Mouse (Mus musculus): ENCODE data around the gene Anapc11. TPM values are rescaled to one million over a fixed set of nuclear protein-coding genes. Genes with fewer than 3 reads are reported as not detected.
"Not testable (repeated sequence)": the region's sequence is repeated elsewhere in the genome, so short reads cannot be mapped to it uniquely, and the experiment has no call there.

Gene Anapc11
- total RNA-seq, 2 experiments from 2014 or later, result 45.3 to 58.5 TPM

DNA sequence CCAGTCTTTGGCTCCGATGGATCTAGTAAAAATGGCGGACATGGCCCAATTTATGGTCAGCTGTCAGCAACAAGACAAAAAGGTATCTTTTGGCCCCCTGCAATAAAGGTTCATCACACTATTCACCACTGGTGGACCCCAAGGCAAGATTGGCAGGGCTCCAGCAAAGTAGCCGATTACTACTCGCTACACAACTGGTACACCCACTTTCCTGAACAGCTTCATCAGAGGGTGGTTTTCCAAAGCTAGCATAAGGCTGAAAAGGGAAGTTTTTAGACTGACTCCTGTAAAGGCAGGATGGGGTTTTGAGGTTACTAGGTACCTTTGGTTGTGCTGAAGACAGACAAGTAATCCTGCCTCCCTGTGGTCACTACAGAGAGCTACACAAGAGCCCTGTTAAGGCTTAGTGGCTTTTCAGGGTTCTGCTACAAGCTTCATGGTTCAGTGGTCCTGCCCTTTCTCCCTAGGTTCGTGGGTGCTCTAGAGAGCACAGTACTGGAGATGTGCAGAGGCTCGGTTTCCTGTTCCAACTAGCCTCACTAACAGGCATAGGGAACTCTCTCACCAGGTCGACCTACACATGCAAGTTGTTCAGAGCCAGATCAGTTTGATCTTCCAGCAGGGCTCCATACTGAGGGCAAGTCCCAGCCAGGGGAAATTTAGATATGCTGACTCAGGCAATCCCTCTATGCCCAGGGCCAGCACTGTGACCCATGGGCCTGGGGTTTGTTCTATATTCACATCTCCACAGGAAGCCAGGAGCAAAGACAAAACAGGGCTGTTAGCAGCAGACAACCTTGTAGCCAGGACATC, 20.8 kb upstream of the Anapc11 start:
- no peak for DNase-seq
- intact Hi-C loops (cut with DNase I), result loop anchor here (2.0 to 5.0 kb wide), 3 partner anchors 35 to 63 kb away; no protein-coding TSS in a partner anchor
- peak overlapping the region; percentile 99 for H3K27ac ChIP-seq
- H3K4me3 ChIP-seq, result no peak overlapping the region
- TF ChIP-seq CTCF (IDR thresholded peaks at IDR 0.05), result peak; percentile 61

DNA sequence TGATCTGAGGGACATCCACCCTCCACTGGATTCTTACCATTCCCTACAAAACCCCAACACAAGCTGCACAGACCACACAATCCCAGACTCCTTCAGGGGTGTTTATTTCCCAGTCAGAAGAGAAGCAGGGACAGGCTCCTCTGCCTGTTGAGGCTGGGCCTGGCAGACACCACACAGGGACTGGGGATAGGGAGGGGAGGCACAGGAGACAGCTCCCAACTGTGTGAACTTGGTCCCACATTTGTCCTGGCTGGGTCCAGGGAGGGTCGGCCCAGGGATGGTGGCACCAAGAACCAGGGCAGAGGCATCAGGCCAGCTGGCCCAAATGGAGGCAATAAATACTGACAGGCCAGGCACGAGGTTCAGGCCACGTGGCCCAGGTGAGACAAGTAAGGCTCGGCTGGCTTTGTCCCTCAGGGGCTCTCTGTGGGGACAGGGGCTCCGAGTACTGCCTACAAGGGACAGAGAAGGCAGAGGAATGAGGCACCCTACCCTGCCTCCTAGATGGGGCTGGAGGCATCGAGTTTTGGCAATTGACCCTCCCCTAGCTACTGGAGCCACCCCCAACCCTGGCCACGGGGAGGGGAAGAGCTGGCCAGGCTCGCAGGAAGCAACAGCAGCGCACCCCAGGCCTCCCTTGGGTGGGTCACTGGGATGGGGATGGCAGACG, 20.1 kb upstream of the Anapc11 start:
- peak; percentile 61 for DNase-seq
- intact Hi-C loops (cut with DNase I), result loop anchor here (2.0 to 5.0 kb wide), 3 partner anchors 34 to 63 kb away; no protein-coding TSS in a partner anchor
- TF ChIP-seq CTCF (IDR thresholded peaks at IDR 0.05), result no peak
- Histone ChIP-seq H3K27ac (peak overlapping the region; percentile 99), H3K4me3 (peak overlapping the region; percentile 21; the same call in 1 of the 2 replicates)

DNA sequence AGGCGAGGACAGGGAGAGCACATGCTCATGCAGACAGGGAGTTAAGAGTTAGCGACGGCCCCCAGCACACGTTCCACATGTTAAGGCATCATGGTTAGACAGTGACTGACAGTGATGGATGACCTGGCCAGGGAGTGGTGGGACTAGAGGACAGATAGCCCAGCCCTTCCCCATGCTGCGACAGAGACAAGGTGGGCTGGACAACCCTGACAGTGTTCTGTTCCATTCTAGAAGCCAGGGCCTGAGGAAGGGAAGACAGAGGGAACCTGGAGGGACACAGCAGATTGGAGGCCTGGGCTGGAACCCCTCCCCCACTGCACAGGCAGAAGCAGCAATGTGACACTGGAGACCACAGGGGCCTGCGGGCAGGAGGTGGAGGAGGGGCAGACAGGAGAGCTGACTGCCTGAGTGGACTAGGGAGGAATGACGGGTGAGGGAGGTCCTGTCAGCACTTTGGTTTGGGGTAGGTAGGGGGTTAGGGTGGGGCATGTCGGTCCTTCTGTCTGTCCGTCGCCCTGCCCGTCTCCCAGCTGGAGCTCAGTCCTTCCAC, 19.5 kb upstream of the Anapc11 start:
- intact Hi-C loops (cut with DNase I), result loop anchor here (2.0 to 5.0 kb wide), 3 partner anchors 34 to 64 kb away; no protein-coding TSS in a partner anchor
- no peak for TF ChIP-seq CTCF (IDR thresholded peaks at IDR 0.05)
- Histone ChIP-seq H3K4me3 (peak overlapping the region; percentile 89; the same call in 1 of the 2 replicates), H3K27ac (peak overlapping the region; percentile 99)
- no peak for DNase-seq

DNA sequence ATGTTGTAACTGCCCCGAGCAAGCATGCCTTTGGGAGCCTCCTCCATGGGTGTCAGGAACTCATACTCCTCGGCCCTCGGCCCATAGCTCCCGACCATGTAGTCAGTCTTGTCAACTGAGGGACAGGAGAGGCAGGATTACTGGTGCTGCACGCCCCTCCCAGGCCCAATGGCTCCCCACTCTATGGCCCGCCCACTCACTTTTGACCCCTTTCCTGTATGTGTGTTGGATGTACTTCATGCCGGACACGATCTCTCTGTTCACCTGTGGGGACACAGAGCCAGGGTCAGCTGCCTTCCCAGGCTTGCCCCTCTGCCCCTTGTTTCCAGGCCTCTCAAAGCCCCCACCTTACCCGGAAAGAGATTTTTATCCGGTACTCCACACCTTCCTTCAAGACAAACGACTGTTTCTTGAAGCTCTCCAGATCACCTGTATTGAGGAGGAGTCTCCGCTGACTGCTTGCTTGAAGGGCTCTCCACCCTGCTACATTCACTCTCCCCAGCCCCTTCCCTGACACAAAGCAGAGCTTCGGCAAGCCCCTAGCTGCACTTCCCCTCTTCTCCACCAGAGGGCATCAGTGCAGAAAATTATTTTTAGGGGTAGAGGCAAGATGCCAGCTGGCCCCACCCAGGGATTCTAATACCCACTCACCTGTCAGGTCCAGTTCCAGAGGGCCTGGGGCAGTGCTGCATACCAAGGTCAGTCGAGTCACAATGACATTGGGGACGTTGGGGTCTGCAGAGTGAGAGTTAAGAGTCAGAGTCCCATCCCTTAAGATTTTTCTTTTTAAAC, 18.7 kb upstream of the Anapc11 start:
- intact Hi-C loops (cut with DNase I), result loop anchor here (2.0 to 5.0 kb wide), 3 partner anchors 33 to 65 kb away; no protein-coding TSS in a partner anchor
- Histone ChIP-seq H3K27ac (peak overlapping the region; percentile 99), H3K4me3 (peak overlapping the region; percentile 89)
- TF ChIP-seq CTCF (IDR thresholded peaks at IDR 0.05), result peak; percentile 99
- peak; percentile 83 for DNase-seq

DNA sequence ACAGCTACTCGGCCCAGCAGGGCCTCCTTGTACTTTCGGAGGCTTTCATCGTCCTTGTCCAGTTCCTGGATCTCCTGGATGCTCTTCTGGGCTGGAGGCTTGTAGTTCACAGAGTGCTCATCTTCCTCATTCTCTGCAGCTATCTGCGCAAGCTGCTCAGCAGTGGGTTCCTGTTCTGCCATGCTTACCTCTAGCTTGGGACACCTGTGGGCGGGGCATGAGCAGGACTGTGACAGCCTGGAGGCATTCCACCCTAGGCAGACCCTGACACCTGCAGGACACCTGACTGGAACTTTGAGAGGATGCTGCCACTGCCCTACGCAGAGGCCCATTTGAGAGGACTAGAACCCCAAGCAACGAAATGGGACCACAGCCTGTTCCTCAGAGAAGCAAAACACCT, 18.0 kb upstream of the Anapc11 start:
- intact Hi-C loops (cut with DNase I), result no loop called here
- peak; percentile 18 for DNase-seq
- no peak for TF ChIP-seq CTCF (IDR thresholded peaks at IDR 0.05)
- Histone ChIP-seq H3K27ac (peak overlapping the region; percentile 99), H3K4me3 (peak overlapping the region; percentile 89)

DNA sequence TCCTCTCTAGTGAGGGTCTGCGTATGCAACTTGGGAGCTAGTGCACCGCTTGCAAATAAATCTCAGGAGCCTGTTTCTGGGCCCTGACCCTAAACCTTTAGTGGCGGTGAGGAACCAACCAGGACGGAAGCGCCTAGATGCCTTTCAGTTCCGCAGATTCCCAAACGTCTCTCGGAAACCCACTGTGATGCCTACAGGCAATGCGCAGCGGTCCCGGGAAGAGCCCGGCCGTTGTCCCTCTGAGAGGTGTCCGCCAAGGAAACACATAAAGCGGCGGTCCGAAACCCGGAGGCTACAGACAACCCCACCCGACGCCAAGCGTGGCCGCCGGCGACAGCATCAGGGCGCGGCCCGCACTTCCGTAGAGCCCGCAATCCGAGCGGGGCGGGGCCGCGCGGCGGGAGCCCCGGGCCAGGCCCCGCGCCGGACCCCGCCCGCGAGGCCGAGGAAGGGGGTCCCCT, 17.3 kb upstream of the Anapc11 start:
- Histone ChIP-seq H3K4me3 (peak overlapping the region; percentile 89), H3K27ac (peak overlapping the region; percentile 99)
- TF ChIP-seq CTCF (IDR thresholded peaks at IDR 0.05), result no peak
- DNase-seq, result peak; percentile 65
- intact Hi-C loops (cut with DNase I), result no loop called here

DNA sequence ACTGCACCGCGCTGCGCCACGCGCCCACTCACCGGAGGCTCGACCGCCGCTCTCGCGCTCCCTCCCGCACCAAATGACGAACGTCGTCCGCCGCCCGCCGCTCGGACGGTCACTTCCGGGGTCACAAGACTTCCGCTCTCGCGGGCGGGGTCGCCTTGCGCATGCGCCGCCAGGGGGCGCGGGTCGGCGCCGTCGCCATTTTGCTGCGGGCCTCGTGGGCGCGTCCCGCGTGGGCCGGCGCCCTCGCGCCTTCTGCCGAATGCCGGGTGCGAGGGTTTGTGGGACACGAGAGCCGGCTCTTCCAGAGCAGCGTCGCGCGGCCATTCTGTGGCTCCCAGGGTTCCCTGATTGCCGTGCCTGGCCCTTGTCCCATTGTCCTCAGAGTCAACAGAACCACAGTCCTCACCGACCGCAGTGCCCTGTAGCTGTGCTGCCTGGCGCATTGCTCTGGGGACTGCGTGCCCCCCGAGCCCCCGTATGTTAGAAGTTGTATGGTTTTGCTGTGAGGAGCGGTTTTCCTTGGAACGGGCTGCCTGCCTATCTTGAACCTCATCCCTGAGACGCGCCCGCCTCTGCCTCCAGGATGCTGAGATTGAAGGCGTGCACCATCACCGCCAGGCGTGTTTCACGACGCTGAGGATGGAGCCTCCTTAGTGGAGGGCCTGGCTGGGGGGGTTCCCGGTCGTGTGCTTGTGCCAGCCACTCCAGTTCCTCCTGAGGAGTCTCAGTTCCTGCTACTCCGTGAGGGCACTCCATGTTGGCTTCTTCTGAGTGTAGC, 16.5 kb upstream of the Anapc11 start, which contains the start of gene Arhgdia:
Gene Arhgdia (minus strand): TSS at position 135 of the 778 bp plus-strand sequence.
- peak; percentile 95 for DNase-seq
- intact Hi-C loops (cut with DNase I), result loop anchor here (1.0 kb wide), 1 partner anchor 16 kb away; no protein-coding TSS in a partner anchor
- TF ChIP-seq CTCF (IDR thresholded peaks at IDR 0.05), result peak; percentile 64
- Histone ChIP-seq H3K27ac (peak within 1 kb of the TSS; percentile 99), H3K4me3 (peak within 1 kb of the TSS; percentile 89)

DNA sequence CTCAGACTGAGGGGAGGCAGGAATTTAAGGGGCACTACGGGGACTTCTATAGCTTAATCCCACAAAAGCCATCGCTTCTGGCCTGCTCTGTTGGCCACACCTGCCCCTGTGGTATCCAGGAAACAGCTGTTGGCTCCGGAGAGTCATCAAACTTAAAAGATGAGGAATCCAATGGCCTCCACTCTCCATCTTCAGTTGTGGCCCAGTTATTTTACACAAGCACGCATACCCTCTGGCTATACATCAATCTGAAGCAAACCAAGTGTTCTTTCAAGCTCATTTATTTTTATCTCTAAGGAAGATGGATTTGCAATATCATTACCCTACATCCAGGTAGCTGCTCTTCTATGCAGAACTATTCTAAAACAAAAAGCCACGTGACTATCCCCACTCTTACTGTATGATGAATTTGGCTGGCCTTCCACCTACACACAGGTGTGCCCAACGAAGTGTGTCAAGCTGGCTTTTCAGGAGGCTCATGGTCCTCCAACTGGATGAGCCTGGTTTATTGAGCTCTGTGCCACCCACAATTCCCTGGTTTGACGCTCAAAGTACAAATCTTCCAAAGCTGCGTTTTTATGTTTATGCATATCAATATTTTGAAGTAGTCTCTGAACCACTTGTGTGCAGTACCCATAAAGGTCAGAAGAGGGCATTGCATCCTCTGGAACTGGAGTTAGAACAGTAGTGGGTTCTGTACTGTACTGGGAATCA, 15.8 kb upstream of the Anapc11 start:
- Histone ChIP-seq H3K4me3 (peak overlapping the region; percentile 89), H3K27ac (peak overlapping the region; percentile 99)
- DNase-seq, result no peak
- TF ChIP-seq CTCF (IDR thresholded peaks at IDR 0.05), result peak; percentile 62
- intact Hi-C loops (cut with DNase I), result loop anchor here (1.0 kb wide), 1 partner anchor 15 kb away; no protein-coding TSS in a partner anchor

DNA sequence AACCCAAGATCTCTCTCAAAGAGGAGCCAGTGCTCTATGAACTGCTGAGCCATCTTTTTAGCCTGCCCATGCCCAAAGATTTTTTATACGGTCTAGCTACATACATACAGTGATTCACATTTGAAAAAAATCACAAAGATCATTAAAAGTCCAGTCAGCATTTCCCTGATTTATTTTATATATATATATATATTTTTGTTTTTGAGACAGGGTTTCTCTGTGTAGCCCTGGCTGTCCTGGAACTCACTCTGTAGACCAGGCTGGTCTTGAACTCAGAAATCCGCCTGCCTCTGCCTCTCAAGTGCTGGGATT, 15.3 kb upstream of the Anapc11 start:
- H3K4me3 ChIP-seq, H3K27ac ChIP-seq, DNase-seq: not testable (repeated sequence)
- intact Hi-C loops (cut with DNase I), result loop anchor here (1.0 kb wide), 1 partner anchor 14 kb away; no protein-coding TSS in a partner anchor

DNA sequence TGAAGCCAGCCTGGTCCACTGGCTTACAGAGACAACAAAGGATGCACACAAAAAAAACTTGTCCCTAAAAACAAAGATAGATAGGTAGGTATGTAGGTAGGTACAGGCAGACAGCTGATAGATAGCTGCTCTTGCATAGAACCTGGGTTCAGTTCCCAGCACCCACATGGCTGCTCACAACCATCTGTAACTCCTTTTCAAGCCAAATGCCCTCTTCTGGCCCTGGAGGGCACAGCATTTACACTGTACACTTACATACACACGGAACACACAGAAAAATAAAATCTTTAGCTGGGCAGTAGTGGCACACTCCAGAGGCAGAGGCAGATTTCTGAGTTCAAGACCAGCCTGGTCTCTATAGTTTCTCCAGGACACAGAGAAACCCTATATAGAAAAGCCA, 14.3 kb upstream of the Anapc11 start:
- Histone ChIP-seq H3K4me3 (no peak overlapping the region), H3K27ac (no peak overlapping the region)
- intact Hi-C loops (cut with DNase I), result no loop called here
- DNase-seq, result no peak
- no peak for TF ChIP-seq CTCF (IDR thresholded peaks at IDR 0.05)

DNA sequence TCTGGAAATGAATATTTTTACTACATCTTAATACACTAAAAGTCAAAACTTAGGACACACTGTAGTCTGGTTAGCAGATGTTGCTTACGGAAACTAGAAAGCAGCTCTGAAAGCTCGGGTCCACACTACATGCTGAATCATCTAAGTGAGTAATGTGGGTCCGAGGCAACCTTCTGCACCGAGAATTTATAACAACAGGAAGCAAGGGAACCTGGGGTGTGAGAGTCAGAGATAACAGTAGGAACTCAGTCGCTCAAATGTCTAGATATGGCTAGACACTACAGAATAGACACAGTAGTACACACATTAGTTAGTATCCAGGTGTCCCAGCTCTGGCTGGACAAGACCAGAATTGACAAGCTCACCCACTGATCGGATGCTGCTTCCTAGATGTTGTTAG, 9.7 kb upstream of the Anapc11 start:
- no peak for DNase-seq
- no peak overlapping the region for H3K27ac ChIP-seq
- no peak overlapping the region for H3K4me3 ChIP-seq
- intact Hi-C loops (cut with DNase I), result no loop called here
- TF ChIP-seq CTCF (IDR thresholded peaks at IDR 0.05), result no peak

Data from gastrocnemius, adult 2 months (tissue).